Mouse (Mus musculus) gonadal fat pad, adult 2 months (tissue): ENCODE results near the gene Emc9. TPM values are rescaled to one million over a fixed set of nuclear protein-coding genes. Genes with fewer than 3 reads are reported as not detected.

Experiments used
- DNase-seq: peaks from one replicate; pipeline ENCODE4 v3.0.0-alpha.2; 2012; ENCODE audit warnings: low read depth
- polyA plus RNA-seq: library from polyadenylated mRNA; depleted of rRNA; stranded (reverse); fragments of >200 nt; gene quantifications from 2 replicates; pipeline ENCODE4 v1.2.3, GENCODE M21; 2012

Emc9 gene
- polyA plus RNA-seq, 1 experiment = 62.0 TPM

DNA sequence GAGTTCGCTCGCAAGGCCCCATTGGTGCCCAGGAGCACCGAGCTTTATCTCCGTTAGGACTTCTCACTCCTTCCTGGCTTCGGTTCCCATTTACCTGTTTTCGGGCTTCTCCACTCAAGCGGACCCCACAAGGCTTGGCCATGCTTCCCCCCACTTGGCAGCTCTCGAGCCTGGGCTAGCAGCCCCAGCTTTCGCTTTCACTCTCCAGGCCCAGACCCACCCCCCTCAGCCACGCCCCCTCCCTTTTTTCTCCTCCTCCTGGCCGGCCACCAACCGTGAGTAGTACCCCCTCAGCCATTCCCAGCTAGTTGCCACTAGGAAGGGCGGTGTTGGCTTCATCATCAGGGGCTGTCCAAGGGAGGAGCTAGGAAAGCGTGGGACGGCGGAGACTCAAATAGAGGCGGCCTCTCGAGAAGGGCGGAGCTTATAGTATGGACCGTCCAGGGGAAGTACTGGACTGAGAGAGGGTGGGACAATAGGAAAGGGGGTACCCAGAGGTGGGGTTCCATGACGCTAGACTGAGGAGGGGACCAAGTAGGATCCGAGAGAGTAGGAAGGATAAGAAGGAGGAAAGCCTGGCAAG is 5.7 kb upstream of the Emc9 start, which contains the start of gene Psme2:
Gene Psme2 (minus strand): TSS at position 366 of the 583 bp plus-strand sequence.
- DNase-seq = peak; percentile 87

DNA sequence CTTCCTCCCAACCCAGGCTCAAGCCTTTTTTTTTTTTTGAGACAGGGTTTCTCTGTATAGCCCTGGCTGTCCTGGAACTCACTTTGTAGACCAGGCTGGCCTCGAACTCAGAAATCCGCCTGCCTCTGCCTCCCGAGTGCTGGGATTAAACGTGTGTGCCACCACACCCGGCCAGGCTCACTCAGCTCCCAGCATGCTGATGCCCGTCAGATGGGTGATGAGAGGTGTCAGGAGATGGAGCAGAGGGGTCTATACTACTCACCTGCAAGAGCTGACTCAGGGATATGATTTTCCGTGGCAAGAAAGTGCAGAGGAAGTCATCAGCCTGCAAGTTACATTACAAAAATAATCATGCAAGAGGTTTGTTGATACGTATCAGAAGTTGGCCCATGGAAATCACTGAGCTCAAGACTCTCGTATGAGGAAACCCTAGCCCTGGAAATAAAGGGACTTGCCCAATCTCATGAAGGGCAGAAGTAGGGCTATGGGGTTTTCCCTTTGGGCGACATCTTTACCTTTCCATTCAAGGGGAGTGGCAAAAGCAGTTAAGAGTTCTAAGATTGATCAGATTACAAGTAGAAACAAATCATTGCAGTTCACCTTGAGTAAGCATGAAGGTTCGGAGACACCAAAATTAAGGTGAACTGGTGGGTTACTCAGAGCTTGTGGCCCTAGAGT is 4.8 kb upstream of the Emc9 start:
- peak; percentile 56 for DNase-seq

DNA sequence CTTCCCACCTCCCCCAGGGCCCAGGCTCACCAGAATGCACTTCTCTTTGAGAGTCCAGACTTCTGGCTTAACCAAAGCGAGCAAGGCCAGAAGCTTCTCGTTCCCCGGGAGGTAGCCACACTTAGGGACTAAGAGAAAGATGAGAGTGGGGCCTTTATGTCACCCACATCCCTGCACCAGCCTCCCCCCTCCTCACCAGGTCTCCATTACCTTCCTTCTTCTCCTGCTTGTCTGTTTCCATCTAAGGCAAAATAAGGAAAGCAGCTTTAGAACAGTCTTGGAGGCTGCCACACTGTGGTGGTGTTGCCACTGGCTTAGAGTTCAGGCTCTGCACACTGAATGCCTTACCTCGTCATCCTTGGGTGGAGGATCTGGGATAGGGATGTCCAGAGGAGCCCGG is 4.2 kb upstream of the Emc9 start:
- no peak for DNase-seq

DNA sequence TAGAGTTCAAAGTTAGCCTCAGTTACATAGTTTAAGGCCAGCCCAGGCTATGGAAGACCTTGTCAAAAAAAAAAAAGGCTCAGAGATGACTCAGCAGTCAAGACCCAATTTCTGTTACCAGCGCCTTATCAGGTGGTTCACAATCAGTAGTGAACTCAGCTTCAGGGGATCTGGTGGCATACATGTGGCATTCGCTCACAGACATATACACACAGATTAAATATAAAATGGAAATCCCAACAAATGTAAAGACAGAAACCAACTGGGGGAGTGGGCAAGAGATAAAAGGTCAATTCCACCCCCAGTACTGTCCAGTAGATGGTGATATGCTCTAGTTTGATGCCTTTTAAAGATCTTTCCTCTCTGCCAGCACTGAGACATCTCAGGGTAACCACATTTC is 1.0 kb upstream of the Emc9 start:
- DNase-seq = no peak

DNA sequence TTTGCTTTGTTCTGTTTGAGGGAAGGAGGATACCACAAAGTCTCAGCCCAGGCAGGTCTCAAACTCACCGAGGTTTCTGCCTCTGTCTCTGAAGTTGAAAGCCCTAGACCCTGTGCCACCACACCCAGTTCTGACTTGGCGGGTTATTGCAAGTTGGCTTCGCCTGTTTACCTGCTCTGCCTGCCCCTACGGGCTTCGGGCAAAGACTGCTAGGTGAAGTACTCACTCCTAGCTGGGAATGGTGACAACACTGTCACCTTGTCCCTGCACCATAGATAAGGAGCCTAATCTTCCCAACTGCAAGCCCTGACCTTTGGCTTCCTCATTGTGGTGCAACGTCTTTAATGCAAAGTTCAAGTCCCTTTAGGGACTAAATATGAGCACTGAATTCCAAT is 461 bp upstream of the Emc9 start:
- no peak for DNase-seq

DNA sequence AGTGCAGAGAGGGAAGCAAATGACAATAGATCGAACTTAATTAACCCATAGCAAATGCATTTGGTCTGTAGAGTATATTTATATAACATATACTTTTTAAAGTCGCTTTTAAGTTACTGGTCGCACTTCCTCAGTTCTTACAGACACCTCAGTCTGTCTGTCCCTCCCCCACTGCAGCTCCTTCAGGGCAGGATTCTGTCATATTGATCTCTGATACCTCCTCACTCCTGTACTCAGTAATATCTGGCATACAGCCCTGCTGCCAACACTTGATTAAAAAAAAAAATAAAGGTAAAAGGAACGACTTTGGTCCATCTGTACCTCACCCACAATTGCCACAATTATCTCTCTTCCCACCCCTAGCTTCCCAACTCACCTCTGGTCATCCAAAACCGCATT is 800 bp downstream of the Emc9 start:
- DNase-seq = no peak

DNA sequence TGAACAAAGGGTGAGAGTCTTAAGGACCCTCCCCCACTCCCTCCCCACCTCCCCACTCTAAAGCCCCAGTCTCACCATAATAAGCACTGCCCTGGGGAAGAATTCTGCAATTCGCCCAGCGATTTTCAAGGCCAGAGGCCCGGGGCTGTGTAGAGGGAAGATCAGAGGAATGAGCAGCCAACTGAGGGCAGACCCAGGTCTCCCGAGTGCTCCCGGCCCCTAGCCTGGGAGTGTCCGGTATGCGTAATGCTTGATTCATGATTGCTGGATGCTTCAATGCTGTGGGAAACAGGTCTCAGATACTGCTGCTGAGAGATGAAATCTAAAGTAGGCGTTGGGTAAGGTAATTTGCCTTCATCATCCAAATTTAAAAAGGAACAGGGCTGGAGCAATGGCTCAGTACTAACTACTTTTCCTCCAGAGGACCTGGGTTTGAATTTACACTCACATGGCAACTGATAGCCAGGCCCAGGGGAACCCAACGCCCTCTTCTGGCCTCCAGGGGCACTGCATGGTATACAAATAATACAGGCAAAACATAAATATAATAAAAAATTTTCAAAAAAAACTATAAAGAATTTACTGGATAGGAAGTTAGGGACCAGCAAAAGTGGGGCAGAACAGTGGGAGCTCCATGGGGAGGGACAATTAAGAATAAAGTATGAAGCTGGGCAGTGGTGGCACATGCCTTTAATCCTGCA is 3.0 kb downstream of the Emc9 start:
- DNase-seq = no peak

DNA sequence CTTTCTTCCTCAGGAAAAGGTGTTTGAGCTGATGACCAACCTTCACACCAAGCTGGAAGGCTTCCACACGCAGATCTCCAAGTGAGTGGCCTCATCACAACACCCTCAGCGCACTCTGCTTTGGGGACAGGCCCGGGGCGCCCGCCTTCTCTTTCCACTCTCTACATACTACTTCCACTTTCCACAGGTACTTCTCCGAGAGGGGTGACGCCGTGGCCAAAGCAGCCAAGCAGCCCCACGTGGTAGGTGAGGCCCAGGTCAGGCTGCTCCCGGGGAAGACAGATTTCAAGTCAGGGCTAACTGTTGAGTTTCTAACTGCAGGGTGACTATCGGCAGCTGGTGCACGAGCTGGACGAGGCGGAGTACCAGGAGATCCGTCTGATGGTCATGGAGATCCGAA is 4.4 kb downstream of the Emc9 start:
- DNase-seq = no peak

DNA sequence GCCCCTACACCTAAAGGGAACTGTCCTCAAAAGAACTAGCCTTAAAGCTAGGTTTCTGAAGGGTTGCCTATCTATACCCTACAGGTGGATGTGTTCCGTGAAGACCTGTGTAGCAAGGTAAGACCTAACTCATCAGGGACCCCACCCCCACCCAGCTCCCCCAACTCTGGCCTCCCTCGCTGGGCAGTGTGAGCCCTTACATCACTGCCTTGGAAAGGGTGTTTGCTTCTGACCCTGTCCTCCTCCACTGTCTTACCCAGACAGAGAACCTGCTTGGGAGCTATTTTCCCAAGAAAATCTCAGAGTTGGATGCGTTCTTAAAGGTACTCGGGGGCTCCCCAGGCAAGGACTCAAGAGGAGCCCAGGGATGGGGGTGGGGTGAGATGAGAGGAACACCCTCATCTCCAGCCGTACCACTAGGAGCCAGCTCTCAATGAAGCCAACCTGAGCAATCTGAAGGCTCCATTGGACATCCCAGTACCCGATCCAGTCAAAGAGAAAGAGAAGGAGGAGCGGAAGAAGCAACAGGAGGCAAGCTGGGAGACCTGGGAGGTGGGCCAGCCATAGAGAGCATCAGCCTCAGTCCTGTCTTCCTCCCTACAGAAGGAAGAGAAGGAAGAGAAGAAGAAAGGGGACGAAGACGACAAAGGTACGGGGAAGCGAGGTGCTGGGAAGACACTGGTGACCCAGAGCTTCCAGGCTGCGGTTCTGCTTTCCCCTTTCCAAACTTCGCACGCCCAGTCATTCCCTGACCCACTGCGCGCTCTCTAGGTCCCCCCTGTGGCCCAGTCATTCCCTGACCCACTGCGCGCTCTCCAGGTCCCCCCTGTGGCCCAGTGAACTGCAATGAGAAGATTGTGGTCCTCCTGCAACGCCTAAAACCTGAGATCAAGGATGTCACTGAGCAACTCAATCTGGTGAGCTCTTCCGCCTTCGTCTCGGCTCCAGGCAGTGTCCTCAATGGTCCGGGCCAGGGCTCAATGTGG is 5.3 kb downstream of the Emc9 start:
- DNase-seq = no peak

DNA sequence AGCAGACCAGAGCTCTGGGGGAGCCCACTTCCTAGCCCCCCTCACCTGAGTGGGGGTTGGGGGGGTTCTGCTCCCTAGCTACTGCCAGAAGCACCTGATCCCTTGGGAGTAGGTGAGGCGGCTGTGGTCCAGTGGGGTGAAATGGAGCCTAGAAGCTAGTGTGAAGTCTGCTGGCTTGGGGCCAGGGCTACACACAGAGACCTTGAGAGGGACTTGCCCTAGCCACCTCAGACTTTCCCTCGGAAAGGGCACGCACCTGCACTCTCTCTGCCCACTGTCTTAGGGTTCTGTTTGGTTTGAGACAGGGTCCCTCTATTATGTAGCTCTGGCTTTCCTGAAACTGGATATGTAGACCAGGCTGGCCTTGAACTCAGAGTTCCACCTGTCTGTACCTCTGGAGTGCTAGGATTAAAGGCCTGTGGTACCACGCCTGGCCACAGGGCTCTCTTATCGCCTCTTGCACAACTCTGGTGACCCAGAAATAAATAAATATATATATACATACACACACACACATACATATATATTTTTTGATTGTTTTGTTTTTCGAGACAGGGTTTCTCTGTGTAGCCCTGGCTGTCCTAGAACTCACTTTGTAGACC is 6.3 kb downstream of the Emc9 start:
- no peak for DNase-seq

DNA sequence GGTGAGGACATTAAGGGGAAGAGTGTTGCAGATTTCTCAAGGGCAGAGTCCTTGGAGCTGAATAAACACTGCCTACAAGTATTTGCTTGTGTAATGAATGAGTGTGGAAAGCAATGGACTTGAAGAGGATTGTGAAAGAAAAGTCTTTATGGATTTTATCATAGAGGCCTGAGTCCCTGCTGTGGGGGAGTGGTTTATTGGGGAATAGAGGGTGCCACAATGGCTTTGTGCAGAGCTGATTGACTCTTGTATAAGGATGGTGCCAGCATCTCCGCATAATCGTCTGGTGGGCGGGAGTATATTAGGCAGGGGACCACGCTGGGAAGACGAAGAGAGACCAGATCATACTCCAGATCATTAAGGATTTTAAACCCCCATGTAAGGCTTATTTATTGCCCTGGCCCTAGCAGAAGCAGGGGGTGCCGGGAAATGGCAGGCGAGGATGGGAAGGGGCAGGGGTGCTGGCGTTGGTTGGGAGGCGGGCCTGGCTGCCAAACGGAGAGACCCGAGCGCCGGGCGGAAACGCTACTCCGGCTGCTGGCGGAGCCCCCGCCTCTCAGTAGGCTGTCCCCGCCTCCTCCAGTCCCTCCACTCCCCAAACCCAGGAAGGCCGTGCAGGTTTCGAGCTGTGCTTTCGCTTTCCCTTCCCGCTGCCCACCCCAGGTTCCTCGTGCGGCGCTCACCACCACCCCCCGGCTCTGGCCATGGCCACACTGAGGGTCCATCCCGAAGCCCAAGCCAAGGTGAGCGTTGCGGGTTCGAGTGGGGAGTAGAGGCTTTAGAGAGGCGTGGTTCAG is 7.0 kb downstream of the Emc9 start, which contains the start of gene Psme1:
Gene Psme1 (plus strand): TSS at position 253 of the 797 bp plus-strand sequence.
- peak; percentile 75 for DNase-seq

DNA sequence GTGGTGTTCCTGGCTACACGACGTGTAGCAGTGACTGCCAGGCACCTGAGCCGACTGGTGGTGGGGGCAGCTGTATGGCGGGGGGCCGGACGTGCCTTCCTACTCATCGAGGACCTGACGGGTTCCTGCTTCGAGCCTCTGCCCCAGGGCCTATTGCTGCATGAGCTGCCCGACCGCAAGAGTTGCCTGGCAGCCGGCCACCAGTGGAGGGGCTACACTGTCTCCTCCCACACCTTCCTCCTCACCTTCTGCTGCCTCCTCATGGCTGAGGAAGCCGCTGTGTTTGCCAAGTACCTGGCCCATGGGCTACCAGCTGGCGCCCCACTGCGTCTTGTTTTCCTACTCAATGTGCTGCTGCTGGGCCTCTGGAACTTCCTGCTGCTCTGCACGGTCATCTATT is 8.7 kb downstream of the Emc9 start:
- no peak for DNase-seq

DNA sequence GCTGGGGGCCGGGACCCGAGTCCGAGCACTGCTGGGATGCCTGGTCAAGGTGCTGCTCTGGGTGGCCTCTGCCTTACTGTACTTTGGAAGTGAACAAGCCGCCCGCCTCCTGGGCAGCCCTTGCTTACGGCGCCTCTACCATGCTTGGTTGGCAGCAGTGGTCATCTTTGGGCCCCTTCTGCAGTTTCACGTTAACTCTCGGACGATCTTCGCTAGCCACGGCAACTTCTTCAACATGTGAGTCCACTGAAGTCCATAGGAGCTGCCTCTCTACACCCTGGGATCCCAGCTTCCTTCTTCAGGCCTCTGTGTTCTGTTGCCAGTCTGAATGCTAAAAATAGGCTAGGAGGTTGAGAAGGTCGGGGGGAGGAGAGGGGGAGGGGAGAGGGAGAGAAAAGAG is 9.4 kb downstream of the Emc9 start:
- no peak for DNase-seq

DNA sequence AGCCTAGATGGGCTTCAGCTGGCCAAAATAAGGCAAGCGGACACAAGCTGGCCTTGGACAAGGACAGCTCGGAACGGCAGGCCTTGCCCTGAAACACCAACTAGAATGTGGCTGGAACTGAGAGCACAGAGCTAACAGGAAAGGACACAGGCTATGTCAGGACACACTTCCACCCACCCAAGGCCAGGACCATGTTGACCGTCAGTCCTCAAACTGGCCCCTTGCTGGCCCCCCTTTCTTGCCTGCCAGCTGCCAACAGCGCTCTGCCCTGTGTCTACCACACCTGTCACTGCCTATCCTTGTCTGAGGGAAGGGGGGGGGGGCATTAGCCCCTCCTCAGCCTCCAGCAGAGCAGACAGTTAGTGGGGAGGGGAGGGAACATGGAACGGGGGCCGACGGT is 9.8 kb downstream of the Emc9 start, which contains the start of gene Fitm1:
Gene Fitm1 (plus strand): TSS at position 316 of the 400 bp plus-strand sequence.
- no peak for DNase-seq

DNA sequence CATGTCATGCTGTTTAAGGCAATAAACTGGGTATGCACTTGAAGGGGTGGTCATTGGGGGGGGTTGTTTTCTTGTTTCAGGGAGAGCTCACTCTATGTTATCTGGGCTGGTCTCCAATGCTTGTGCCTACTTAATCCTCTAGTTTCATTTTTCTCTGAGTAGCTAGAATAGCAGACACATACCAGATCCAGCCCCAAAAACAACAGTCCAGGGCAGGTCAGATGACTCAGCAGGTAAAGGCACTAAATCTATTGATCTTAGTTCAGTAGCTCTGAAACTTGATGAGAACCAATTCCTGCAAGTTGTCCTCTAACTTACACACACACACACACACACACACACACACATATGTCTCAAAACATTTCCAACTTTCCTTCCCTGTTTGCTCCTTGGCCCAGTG is 13.3 kb downstream of the Emc9 start:
- no peak for DNase-seq

DNA sequence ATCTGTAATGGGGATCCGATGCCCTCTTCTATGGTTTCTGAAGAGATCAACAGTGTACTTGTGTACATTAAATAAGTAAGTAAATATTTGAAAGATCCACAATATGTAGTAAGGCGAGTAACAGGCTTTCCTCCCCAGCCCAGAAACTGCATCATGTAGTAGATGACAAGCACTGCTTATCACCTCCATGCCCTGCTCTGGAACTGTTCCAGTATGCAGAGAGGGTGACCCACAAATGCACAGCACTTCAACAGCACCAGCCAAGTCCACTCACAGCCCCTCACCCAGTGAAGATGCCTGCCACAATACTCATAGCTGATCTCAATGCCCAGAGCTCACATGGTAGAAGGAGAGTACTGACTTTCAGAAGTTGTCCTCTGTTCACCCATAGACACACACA is 14.5 kb downstream of the Emc9 start:
- no peak for DNase-seq

DNA sequence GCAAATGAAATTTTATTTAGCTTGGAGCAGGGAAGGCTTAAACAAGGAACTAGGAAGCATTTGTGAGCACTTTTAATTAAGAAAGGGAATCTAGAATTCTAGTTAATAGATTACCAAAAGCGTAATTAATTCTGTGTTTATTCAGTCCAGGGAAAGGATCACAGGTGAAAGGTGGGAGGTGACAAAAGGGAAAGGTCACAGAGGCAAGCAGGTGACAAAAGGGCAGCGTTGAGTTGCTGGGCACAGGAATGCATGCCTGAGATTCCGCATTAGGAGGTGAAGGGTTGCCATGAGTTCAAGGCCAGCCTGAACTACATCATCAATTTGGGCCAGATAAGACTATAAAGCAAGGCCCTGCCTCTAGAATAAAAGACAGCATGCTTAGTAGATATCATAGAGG is 17.6 kb downstream of the Emc9 start:
- no peak for DNase-seq

DNA sequence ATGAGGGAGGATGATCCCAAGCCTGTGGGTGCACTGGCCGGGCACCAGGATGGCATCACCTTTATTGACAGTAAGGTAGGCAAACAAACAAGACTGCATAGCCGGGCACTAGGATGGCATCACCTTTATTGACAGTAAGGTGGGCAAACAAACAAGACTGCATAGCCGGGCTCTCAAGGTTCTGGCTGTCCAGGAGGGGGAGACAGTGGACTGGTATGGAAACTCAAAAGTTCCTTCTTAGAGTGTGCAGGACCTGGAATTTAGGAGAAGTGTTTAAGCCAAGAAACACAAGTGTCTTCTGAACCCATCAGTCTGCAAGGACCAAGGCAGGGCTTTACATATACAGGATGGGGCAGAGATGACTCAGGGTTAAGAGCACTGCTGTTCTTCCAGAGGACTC is 19.4 kb downstream of the Emc9 start:
- DNase-seq = no peak

DNA sequence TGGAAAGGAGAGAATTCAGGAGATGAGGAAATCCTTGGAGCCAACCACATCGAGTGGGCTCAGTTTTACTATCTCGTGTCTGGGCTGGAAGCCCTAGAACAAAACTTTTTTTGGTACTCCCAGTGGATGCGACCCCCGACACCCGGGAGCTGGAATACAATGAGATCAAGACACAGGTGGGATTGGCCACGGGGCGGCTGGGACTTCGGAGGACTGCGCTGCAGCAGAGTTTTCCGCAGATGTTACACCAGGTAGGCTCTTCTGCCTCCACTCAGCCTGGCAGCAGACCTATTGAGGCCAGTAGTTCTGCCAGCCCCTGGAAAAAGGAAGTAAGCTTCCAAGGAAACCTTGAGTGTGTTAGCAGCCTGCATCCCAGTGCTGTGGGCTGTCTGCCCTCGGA is 21.9 kb downstream of the Emc9 start:
- no peak for DNase-seq

DNA sequence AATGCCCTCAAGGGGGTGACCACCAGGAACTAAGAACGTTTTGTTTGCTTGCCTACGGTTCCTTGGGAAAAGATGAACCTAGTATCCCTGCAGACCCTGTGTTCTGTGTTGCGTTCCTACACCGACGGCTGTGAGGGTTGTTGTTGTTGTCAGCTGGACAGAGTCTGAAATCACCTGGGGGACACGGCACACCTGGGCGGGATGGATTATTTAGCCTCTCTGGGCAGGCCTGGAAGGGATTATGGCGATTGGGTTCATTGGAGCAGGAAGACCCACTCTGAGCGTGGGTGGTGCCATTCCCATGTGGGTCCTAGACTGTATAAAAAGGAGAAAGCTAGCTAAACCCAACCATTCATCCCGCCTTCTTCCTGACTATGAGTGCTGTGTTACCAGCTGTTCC is 23.2 kb downstream of the Emc9 start:
- no peak for DNase-seq
